Mouse (Mus musculus) T-cell, adult 2 months (primary cell): ENCODE data around the gene Trim69.
A peak's percentile ranks its signal among the peaks of the same experiment; 100 is the strongest.

Experiments used
- DNase-seq: peaks from one replicate; pipeline ENCODE4 v3.0.0; 2022; ENCODE audit warnings: low spot score

The Trim69 gene

DNA sequence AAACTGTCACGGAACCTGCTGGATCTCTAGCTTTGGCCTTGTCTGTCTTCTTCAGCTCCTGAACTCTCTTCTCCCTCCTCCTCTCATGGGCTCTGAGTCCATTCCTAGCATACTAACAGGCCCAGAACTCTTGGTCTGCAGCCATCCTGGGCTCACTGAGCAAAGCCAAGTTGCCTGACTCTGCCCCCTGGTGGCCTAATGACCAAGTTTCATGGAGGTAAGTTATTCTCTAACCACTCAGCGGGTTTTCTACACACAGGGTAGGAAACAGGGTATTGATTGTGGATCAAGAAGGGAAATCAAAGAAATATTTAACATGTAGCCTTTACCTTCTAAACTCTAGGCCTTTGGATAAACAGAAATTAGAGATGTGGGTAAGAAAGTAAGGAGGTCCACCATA, at the start of gene Trim69:
Trim69 (plus strand) TSS at position 21 of the 400 bp plus-strand sequence.
- peak; percentile 79 for DNase-seq

- DNase-seq: no peak
Observed at GRCm38 (mm10) chr2:122116888-122117287, 43.6 kb upstream of the Trim69 start.

DNA sequence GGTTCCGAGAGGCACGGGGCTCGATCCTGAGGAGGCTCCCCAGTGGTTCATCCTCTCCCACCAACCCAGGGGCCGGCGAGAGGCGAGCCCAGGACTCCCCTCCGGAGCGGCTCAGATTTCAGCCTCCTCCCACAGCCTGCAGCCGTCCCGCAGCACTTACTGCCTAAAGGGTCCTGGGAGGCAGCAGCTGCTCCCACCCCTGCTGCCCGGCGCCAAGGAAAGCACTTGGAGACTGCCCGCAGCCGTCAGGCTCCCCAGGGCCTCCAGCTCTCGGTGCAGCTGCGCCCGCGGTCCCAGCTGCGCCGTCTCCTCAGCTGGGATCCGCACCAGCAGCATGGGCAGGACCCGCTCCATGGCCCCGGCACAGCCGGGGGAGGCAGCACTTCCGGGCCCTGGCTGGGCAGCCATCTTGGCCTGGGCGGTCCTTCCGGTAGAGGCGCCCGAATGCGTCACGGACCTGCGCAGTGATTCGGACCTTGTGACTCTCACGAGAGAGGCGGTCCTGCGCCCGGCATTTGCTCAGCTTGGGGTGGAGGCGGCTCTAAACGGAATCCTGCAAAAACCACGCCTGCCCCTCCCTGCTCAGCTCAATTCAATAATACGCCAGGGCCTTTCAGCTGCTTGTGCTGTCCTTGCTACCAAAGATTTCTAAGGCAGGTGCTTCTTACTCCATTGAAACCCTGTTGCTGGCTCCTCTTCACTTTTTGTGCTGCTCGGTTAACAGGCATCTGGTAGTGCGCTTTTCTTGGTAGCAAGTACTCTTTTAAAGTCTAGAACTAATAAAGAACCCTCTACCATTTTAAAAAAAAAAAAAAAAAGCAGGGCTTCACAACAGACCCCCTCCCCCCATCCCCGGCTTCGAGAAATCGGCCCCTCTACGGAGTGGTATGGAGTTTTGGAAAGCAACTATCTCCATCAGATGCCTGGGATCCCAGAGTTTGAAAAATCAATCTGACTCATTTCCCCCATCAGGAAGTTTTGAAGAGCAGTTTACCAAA, 42.2 kb upstream of the Trim69 start, which contains the start of gene Spg11:
Spg11 (minus strand) TSS at position 426 of the 998 bp plus-strand sequence.
- peak; percentile 99 for DNase-seq

GRCm38 (mm10) chr2:122125680-122126572, 34.6 kb upstream of the Trim69 start:
- DNase-seq: peak; percentile 77

DNA sequence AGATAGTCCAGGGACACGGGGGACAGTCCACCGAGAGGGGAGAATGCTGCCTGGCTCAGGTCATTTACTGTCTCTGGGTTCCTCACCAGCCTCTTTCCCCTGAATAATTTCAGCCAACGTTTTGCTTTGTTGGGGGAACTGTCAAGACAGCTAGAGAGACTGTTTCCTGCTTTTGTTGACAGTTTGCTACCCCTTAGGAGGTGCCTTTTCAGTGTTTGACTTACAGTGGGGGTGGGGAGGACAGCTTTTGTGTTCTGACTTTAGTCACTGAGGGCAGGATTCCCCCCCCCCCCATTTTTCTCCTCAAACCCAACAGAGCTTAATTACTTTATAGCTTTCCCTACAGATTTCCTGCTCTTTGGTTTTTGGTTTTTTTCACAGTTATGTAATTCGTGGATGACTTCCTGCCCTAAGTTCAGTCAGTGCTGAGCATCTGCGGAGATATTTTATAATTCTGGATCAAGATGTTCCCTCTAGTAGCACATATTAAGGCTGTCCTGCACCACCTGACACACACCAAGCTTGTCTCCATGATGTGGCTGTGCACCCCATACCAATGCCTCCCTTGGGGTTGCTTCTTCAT, 33.6 kb upstream of the Trim69 start:
- DNase-seq: peak; percentile 39

DNA sequence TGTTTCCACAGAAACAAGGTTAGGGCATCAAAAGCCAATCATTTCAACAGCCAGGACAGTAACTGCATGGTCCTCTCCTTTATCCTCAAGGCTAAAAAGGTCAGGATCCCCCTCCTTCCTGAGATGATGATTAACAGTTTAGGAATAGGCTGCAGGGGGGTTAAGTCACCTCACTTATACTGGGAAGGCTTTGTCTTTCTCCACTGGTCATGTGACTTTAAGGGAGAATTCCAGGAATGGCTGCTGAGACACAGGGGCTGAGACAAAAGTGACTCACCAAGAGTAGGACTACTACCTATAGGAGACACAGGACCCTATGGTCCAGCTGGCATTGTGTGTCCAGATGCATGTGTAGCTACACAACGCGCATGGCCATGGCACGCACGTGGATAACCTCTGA, 32.9 kb upstream of the Trim69 start:
- no peak for DNase-seq

GRCm38 (mm10) chr2:122132078-122132477, 28.4 kb upstream of the Trim69 start:
- DNase-seq: no peak

- DNase-seq: no peak
Observed at GRCm38 (mm10) chr2:122132618-122133017, 27.9 kb upstream of the Trim69 start.

GRCm38 (mm10) chr2:122137839-122138465, 22.5 kb upstream of the Trim69 start:
- DNase-seq: no peak

DNA sequence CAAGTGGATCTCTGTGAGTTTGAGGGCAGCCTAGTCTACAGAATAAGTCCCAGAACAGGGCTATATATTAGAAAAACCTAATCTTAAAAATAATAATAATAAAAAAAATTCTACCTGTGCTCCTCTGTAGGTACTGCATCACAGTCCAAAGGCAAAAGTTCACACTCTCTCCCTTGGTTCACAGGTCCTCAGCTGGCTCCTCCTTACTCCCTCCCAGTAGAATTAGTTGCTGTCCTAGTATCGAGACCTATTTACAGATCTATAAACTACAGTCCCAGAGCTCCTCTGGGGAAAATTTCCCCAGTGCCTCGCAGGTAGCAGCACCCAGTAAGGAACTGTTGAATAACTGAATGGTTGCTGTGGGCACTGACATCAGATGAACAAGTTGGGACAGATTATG, 19.7 kb upstream of the Trim69 start:
- no peak for DNase-seq

DNA sequence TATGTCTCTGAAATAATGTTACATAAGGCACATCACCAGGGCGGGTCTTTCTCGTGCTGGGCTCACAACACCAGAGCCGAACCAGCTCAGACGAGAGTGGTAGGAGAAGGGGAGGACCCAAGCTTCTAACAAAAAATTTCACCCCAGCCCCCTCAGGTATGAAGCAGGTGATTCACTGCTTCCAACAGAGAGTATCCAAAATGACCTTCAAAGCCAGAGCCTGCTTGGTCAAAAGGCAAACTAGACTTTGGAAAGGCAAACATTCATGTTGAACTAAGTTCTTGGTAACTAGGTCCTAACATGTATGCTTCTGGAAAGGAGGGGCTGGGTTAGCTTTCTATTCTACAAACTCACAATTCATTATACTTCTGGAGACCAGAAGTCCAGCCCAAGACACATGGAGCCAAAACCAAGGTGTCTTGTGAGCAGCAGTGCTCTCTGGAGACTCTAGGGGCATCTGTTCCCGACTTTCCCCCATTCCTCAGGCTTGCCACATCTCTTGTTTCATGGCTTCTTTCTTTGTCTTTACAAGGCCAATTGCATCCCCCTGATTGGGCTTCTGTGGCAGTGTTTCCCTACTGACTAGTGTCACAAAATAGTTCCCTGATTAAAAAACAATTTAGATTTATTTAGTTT, 19.1 kb upstream of the Trim69 start:
- DNase-seq: no peak

GRCm38 (mm10) chr2:122143111-122143510, 17.4 kb upstream of the Trim69 start:
- DNase-seq: no peak

DNA sequence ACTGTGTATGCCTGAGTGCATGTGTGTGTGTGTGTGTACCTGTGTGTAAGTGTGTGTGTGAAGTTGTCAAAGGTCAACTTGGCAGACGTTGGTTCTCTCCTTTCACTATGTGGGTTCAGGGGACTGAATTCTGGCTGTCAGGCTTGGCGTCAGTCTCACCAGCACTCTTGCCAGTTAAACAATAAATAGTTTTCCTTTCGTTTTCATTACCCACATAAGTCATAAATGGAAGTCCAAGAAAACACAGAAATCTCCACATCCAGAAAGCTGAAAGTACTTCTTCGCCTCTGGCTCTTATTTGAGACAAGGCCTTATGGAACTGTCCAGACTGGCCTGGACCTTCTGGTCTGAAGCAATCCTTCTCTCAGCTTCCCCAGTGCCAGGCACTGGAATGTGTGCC, 14.7 kb upstream of the Trim69 start:
- DNase-seq: peak; percentile 22

- no peak for DNase-seq
Observed at GRCm38 (mm10) chr2:122146687-122147086, 13.8 kb upstream of the Trim69 start.

GRCm38 (mm10) chr2:122147508-122148241, 12.8 kb upstream of the Trim69 start, which contains the start of gene B2m:
Gene B2m (plus strand): TSS chr2:122147686.
- DNase-seq: peak; percentile 97

DNA sequence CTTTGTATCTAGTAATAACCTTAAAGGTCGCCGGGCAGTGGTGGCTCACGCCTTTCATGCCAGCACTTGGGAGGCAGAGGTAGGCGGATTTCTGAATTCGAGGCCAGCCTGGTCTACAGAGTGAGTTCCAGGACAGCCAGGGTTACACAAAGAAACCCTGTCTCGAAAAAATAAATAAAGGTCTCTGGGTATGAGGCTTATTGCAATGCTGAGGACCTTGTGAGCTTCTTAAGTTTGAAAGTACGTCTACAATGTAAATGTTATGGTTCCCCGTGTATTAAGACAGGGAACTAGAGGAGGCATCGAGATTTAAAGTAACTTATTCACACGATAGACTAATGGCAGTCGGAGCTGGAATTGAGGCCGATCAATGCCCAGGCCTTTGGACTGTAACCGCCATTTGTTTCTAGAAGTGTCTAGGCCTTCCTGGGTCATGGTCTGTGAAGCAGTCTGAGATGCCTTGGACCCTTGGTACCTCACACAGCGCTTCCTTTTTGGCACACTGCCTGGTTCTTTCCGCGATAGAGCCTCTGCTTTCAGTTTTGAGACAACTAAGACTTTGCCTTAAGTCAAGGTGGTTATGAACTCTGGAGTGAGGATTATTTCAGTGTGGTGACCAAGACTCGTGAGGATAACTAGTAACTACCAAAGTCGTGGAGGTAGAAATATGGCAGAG, 12.1 kb upstream of the Trim69 start:
- peak; percentile 86 for DNase-seq

GRCm38 (mm10) chr2:122149316-122149715, 11.2 kb upstream of the Trim69 start:
- DNase-seq: peak; percentile 30

- peak; percentile 21 for DNase-seq
Observed at GRCm38 (mm10) chr2:122149716-122150115, 10.8 kb upstream of the Trim69 start.

GRCm38 (mm10) chr2:122151221-122151620, 9.3 kb upstream of the Trim69 start:
- DNase-seq: no peak

DNA sequence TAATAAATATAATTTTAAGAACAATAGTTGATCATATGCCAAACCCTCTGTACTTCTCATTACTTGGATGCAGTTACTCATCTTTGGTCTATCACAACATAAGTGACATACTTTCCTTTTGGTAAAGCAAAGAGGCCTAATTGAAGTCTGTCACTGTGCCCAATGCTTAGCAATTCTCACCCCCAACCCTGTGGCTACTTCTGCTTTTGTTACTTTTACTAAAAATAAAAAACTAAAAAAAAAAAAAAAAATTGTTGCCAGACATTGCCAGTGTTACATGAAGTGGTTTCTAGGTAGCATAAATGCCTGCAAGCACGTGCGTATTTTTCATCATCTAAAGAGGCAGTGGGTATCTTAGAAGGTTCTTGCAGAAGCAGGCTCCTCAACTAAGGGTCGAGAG, 7.7 kb upstream of the Trim69 start:
- no peak for DNase-seq
